Mouse (Mus musculus) CD4-positive, CD25-positive, alpha-beta regulatory T cell, adult 9 weeks (primary cell): Measurements from ENCODE around the gene Vmn2r117. TPM values are rescaled to one million over a fixed set of nuclear protein-coding genes. Genes with fewer than 3 reads are reported as not detected.

Experiments
- polyA plus RNA-seq: library from polyadenylated mRNA; unstranded; fragments of 100-300 nt; shearing (Covaris generic); gene quantifications from one replicate; pipeline ENCODE4 v1.2.1, GENCODE M21; 2017

Vmn2r117 gene
- not detected for polyA plus RNA-seq

GRCm38 (mm10) chr17:23479599-23479998 lies at the start of gene Vmn2r117:
TSS of gene Vmn2r117 (minus strand) at chr17:23479699.

Other genes with a start within 250 kb of the Vmn2r117 start
- gene Vmn2r114, start 167.2 kb downstream of the Vmn2r117 start, polyA plus RNA-seq, result 0.10 TPM
- not detected for gene Vmn2r115, start 136.0 kb downstream of the Vmn2r117 start, polyA plus RNA-seq
- gene Vmn2r116, start 95.1 kb downstream of the Vmn2r117 start, polyA plus RNA-seq, result not detected
- 12.3 TPM for gene Zfp213, start 84.5 kb upstream of the Vmn2r117 start, polyA plus RNA-seq
- not detected for gene Zfp13, start 119.8 kb upstream of the Vmn2r117 start, polyA plus RNA-seq
- gene Zscan10, start 121.2 kb upstream of the Vmn2r117 start, polyA plus RNA-seq, result 4.7 TPM
- 0.40 TPM for gene Mmp25, start 165.6 kb upstream of the Vmn2r117 start, polyA plus RNA-seq
- gene Bicdl2, start 180.8 kb upstream of the Vmn2r117 start, polyA plus RNA-seq, result not detected
- gene Hcfc1r1, start 193.9 kb upstream of the Vmn2r117 start, polyA plus RNA-seq, result 73.0 TPM
- gene Thoc6, start 194.2 kb upstream of the Vmn2r117 start, polyA plus RNA-seq, result 33.0 TPM
- gene Tnfrsf12a, start 197.8 kb upstream of the Vmn2r117 start, polyA plus RNA-seq, result 14.9 TPM
- not detected for gene Cldn6, start 199.6 kb upstream of the Vmn2r117 start, polyA plus RNA-seq
- not detected for gene Cldn9, start 204.3 kb upstream of the Vmn2r117 start, polyA plus RNA-seq
- gene 1520401A03Rik, start 243.1 kb upstream of the Vmn2r117 start, polyA plus RNA-seq, result not detected
- gene Pkmyt1, start 246.6 kb upstream of the Vmn2r117 start, polyA plus RNA-seq, result 15.2 TPM